Mouse (Mus musculus) gastrocnemius, postnatal 14 days (tissue): ENCODE measurements around the gene 9630041A04Rik. TPM values are rescaled to one million over a fixed set of nuclear protein-coding genes. Genes with fewer than 3 reads are reported as not detected.
A peak's percentile ranks its signal among the peaks of the same experiment; 100 is the strongest.

Experiments
- DNase-seq: peaks from one replicate; pipeline ENCODE4 v3.0.0; 2021; ENCODE audit warnings: mixed read lengths
- intact Hi-C: fragments of 180-260 bp; cut with DNase I; formaldehyde crosslinking; loops from one replicate; pipeline ENCODE4 v1.15.1; 2025; ENCODE audit warnings: low total_unique reads
- total RNA-seq, 2 experiments: library from RNA; stranded (reverse); gene quantifications; 2 replicates each; pipeline ENCODE4 v1.2.3; 2021

The 9630041A04Rik gene
- total RNA-seq, 2 experiments from 2014 or later, result not detected

- no peak for DNase-seq
- intact Hi-C loops, result no loop called here
Measured at GRCm38 (mm10) chr9:101911176-101911866, 49.7 kb downstream of the 9630041A04Rik start.

DNA sequence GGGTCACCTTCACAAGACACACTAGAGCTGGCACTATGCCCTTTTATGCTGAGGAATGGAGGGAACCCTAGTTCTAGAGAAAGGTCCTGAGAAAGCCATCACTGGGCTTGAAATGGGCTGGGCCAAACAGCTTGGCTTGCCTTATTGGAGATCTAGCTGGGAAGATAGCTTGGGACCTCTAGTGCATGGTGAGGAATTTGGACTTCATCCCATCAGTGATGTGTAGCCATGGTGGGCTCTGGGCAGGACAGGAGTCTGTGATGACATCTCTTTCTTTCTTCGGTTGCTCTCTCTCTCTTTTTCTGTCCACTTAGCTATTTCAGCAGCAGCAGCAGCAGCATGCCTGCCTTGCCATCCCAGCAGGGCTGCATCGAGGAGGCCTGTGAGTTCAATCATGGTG, 53.4 kb downstream of the 9630041A04Rik start:
- intact Hi-C loops, result no loop called here

DNA sequence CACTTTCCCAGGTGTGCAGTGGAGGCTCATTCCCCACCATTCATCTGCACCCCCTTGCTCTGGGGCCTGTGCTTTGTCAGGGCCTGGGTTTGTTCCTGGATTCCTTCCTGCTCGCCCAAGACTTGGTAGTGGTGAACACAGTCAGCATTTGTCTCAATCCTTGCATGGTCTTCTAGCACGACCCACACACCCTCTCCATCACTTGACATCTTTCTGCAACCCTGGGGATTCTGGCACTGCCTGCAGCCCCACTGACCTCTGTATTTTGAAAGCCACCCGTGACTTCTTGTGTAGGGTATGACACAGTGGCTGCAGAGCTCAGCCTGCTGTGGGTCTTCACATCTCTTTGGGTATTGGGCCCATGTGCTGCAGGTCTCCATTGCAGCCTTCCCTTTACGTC, 57.1 kb downstream of the 9630041A04Rik start:
- no peak for DNase-seq
- intact Hi-C loops, result no loop called here

More for the DNA sequence above, 53.4 kb downstream of the 9630041A04Rik start:
- DNase-seq, result no peak

DNA sequence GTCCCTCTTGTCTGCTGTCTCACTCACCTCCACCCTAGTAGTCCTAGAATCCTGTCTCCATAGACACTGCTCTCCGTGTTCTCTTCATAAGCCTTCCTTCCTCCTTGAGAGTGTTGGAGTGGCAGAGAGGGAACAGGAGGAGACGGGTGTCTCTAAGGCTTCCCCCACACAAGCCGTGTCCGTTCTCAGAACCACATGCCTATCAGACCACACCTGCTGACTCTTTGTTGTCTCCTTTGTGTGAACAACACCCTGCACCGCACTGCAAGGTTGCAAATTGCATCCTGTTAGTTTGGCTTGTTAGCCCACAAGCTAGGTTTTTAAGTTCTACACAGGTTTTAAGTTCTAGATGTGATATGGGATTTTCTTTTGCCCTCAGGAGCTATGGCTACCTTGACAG, 57.7 kb downstream of the 9630041A04Rik start:
- DNase-seq, result no peak
- intact Hi-C loops, result no loop called here

DNA sequence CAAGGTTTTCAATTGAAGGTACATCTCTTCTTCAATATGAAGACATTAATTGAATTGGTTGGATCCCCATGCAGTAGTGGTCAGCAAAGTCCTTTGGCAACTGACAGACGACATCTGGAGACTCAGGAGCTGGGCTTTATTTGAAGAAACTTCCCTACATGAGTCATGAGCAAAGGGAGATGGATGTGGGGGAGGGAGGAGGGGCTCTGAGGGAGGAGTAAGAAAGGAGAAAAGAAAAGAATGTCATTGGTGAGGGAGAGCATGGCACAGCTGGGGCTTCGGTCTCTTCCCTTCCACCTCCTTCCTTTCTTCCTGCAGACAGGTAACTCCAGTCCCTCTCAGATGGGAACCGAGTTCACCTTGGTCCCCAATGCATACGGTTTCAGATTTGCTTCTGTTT, 61.2 kb downstream of the 9630041A04Rik start:
- intact Hi-C loops, result loop anchor here (10.0 kb wide), 1 partner anchor 432 kb away; the partner anchor contains the start of gene Ephb1
- DNase-seq, result no peak

GRCm38 (mm10) chr9:101924829-101925228, 63.2 kb downstream of the 9630041A04Rik start:
- intact Hi-C loops, result loop anchor here (10.0 kb wide), 1 partner anchor 430 kb away; the partner anchor contains the start of gene Ephb1
- no peak for DNase-seq

DNA sequence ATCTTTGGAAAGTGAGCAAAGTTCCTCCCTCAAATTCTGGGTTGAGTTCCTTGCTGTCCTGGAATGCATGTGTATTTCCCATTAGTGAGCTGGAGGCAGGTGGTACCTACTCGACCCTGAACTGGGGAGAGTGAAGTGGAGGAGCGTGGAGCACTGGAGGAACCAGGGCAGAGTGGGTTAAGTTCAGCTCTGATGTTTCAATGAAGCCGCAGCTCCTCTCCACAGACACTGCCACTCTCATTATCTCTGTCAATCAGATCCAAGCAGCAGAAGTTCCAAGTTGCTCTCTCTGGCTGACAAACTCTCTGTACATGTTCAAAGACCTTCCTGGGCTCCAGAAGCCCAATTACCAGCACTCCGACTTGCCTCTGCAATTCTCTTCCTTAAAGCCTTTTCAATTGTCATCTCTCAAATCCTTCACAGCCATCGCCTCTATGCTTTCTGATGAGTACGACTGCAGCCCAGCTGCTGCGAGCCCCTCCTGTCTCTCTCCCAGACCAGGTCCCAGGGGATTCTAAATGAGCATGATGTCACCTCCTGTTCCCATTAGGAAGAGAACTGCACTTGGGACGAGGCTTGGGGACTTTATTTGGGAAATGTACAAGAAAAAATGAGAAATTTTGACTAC, 72.4 kb downstream of the 9630041A04Rik start:
- intact Hi-C loops, result no loop called here
- no peak for DNase-seq

DNA sequence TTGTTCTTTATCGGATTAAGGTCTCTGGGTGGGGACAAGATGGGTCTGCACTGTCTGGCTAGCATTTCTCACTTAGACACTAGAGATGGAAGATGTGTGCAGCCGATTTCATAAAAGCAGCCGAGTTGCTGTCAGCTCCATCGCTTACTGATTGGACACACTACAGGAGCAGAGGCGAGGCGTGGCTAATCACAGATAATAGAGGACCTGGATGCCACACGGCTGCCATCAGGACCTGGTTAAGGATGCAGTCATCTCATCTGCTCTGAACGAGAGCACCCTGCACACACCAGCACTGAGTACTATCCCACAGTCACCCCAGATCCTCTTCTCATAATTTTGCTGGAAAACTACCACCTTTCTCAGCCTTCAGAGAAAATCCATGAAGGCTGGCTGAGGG, 73.2 kb downstream of the 9630041A04Rik start:
- no peak for DNase-seq
- intact Hi-C loops, result no loop called here

- no peak for DNase-seq
- intact Hi-C loops, result no loop called here
Measured at GRCm38 (mm10) chr9:101938066-101938465, 76.4 kb downstream of the 9630041A04Rik start.

DNA sequence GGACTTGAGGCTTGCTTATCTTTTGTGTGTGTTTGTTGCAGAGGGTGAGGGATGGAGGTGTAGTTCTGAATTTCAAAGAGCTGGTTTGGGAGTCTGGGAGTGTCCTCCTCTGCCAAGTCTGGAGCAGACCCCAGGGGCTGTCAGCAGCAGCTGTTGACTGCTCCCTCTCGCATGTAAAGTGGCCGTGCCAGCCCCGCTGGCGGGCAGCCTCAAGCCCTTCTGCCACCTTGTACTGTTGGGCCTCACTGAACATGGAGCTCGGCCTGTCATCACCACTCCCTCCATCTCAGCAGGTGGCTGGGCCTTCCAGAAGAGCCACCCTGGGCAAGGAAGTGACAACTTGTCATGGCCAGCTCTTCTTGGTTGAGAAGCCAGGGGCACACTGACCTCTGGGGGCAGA, 77.4 kb downstream of the 9630041A04Rik start:
- DNase-seq, result peak; percentile 22
- intact Hi-C loops, result no loop called here

DNA sequence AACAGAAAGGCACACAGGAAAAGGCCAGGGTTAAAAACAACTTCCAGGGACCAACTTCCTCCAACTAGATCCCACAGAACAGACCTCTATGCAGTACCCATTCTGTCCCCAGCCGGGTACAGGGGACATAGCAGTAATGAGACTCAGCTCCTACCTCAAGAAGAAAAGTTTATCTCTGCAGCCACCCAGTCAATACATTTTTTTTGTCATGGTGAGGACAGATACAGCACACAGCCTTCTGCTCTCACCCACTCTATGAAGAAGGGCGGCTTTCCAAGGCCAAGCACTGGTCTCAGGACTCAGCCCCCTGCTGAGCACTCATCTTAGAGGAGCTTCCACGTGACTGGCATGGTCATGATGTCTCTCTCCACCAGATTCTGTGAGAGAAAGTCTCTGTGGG, 78.5 kb downstream of the 9630041A04Rik start:
- DNase-seq, result no peak
- intact Hi-C loops, result no loop called here

- intact Hi-C loops, result no loop called here
- DNase-seq, result no peak
Measured at GRCm38 (mm10) chr9:101942058-101942669, 80.5 kb downstream of the 9630041A04Rik start.

- no peak for DNase-seq
- intact Hi-C loops, result no loop called here
Measured at GRCm38 (mm10) chr9:101945326-101945725, 83.7 kb downstream of the 9630041A04Rik start.

- DNase-seq, result no peak
- intact Hi-C loops, result no loop called here
Measured at GRCm38 (mm10) chr9:101945814-101946213, 84.2 kb downstream of the 9630041A04Rik start.

- DNase-seq, result no peak
- intact Hi-C loops, result no loop called here
Measured at GRCm38 (mm10) chr9:101950101-101950500, 88.5 kb downstream of the 9630041A04Rik start.

DNA sequence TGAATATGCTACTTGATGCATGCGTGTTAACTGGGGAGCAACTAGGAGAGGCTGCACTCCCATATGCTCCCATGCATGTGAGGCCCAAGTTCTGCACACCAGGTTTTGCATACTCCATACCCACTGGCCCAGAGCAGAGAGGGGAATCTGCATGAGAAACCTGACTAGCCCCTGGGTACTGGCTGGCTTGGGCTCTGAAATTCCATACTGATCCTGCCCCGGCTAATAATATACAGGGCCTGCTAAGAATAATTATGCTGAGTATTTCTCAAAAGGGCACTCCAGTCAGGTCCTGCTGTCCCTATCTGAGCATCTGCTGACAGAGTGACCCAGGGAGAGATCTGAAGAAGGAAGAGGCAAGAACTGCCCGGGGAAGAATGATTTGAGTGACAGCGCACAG, 92.9 kb downstream of the 9630041A04Rik start:
- DNase-seq, result peak; percentile 25
- intact Hi-C loops, result no loop called here

DNA sequence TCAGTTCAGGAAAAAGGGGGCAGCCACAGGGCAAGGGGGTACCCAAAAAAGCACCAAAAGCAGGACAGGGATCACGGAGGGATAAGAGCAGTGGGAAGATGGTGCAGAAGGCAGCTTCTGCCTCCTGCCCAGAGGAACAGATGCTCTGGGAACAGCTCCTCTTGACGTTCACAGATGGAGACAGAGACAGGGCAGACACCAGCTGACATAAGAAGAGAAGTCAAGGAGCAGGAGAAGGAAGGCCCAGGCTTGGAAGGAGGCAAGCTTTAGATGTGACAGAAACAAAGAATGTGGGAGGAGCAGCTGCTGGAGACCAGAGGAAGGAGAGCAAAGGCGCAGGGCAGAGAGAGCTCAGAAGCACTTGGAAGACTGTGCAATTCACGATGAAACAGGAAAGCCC, 94.6 kb downstream of the 9630041A04Rik start:
- DNase-seq, result no peak
- intact Hi-C loops, result no loop called here

GRCm38 (mm10) chr9:101971806-101972205, 110.2 kb downstream of the 9630041A04Rik start:
- DNase-seq, result peak; percentile 20
- intact Hi-C loops, result no loop called here

DNA sequence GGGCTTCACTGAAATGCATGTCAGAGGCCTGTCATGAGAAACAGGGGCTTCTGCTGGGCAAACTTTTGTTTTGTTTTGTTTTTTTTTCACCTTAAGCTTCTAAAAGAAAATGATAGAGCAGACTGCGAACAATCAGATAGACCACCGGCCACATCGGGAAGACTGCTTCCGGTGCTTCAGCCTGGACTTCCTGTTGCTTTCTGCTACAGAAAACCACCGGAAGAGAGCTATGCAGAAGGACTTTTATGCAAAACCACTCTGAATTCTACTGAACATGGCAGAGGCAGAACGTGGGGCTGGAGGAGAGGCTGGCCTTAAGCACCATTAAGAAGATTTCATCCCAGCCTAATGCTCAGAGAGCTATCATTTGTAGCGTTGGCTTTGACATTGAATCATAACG, 110.7 kb downstream of the 9630041A04Rik start:
- intact Hi-C loops, result no loop called here
- no peak for DNase-seq

DNA sequence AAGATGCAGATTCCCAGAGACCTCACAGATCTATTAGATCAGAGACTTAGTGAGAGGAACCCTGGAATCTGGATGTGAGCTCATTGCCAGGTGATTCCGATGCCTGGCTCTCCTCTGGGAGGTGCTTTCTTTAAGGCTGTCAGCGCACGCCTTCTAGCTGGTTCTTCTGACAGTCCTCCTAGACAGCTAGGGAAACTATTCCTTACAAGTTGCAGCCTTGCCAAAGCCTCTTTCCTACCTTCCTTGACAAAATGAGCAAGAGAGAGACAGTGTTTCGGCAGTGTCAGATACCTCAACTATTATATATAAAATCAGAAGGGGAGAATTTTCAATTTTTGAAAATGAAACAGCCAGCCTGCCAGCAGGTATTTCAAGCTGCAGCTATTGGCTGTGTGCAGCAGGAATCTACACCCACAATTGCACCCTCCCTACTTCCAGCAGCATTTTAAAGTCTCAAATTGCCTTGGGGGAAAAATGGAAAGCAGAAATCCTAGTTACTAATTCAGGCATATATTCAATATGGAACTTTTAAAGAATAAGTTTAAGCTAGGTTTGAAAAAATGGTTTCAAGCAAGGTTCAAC, 115.3 kb downstream of the 9630041A04Rik start:
- DNase-seq, result no peak
- intact Hi-C loops, result no loop called here
